Mouse (Mus musculus): ENCODE measurements around the gene 4930518I15Rik. TPM values are rescaled to one million over a fixed set of nuclear protein-coding genes. Genes with fewer than 3 reads are reported as not detected.
"Not testable (repeated sequence)": the region's sequence is repeated elsewhere in the genome, so short reads cannot be mapped to it uniquely, and the experiment has no call there.

The 4930518I15Rik gene
- total RNA-seq (2017) = 0.38 to 5.2 TPM (median 2.5 TPM) in 3 replicates

DNA sequence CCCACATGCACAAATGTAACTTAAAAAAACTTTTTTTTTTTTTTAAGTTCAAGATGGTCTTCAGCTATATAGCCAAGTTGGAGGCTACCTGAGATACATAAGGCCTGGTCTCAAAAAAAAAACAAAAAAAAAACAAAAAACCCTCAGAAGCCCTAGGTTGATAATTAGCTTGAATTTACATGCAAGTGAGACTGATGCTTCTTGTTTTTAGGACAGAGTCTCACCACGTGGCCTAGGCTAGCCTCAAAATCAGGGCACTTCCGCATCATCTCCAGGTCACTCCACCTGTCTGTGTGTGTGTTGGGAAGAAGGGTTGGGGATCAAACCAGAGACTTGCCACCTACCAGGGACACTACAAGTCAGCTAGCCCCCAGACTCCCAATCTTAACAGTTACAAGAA is at the start of gene 4930518I15Rik:
TSS of gene 4930518I15Rik (minus strand) at position 112 of the 400 bp plus-strand sequence.
- no peak for ATAC-seq (replicated peaks; ENCODE audit: insufficient number of reproducible peaks, low FRiP score, low TSS enrichment, poor library complexity, severe bottlenecking)

DNA sequence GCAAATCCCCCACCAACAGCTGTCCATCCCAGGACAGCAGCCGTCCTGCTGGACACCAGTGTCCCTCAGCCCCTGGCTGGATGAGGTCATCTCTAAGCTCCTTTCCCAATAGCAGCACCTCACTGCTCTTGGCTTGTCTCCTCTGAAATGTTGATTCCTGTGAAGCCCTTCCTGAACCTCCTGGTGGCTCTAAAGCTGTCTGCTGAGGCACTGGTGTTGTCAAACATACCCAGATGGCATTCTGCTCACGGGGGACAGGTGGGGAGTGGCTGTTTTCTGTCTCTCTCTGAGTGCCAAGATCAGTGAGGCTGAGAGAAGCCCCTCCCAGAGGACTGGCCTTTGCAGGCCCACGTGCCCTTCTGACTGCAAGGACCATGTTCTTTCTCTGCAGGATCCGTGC is 48.2 kb upstream of the 4930518I15Rik start:
- not testable (repeated sequence) for ATAC-seq (replicated peaks; ENCODE audit: insufficient number of reproducible peaks, low FRiP score, low TSS enrichment, poor library complexity, severe bottlenecking)

GRCm38 (mm10) chr2:156904976-156905717 is 47.4 kb upstream of the 4930518I15Rik start:
- no peak for ATAC-seq (replicated peaks; ENCODE audit: insufficient number of reproducible peaks, low FRiP score, low TSS enrichment, poor library complexity, severe bottlenecking)

DNA sequence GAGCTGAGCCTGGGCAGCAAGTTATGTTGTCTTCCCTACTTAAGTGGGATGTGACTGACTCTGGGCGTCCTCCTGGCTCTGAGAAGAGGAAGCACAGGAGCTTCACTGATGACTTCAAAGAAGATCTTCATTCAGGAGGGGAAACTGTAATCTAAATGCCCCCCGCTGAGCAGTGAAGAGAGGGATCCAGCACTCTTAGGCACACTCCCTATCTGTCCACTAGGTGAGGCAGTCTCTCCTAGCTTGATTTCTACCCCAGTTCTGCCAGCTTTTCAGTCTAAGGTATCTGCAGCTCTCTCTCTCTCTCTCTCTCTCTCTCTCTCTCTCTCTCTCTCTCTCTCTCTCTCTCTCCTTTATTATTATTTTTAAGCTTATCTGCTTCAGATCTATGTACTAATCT is 45.6 kb upstream of the 4930518I15Rik start:
- ATAC-seq (replicated peaks; ENCODE audit: insufficient number of reproducible peaks, low FRiP score, low TSS enrichment, poor library complexity, severe bottlenecking) = no peak

DNA sequence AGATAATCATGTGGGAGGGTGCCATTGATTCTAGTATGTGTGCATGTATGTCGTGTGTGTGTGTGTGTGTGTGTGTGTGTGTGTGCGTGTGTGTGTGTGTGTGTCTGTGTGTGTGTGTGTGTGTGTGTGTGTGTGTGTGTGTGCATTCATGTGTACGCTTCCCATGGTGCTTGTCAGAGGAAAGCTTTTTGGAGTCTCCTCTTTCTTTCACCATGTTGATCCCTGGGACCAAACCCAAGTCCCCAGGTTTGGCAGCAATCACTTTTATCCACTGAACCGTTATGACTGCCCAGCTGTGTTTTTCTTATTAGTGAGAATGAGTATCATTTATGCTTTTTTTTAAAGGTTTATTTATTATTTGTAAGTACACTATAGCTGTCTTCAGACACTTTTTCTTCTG is 44.7 kb upstream of the 4930518I15Rik start:
- ATAC-seq (replicated peaks; ENCODE audit: insufficient number of reproducible peaks, low FRiP score, low TSS enrichment, poor library complexity, severe bottlenecking) = not testable (repeated sequence)

- ATAC-seq (replicated peaks; ENCODE audit: insufficient number of reproducible peaks, low FRiP score, low TSS enrichment, poor library complexity, severe bottlenecking) = no peak
These were observed 44.1 kb upstream of the 4930518I15Rik start for GRCm38 (mm10) chr2:156901883-156902282.

DNA sequence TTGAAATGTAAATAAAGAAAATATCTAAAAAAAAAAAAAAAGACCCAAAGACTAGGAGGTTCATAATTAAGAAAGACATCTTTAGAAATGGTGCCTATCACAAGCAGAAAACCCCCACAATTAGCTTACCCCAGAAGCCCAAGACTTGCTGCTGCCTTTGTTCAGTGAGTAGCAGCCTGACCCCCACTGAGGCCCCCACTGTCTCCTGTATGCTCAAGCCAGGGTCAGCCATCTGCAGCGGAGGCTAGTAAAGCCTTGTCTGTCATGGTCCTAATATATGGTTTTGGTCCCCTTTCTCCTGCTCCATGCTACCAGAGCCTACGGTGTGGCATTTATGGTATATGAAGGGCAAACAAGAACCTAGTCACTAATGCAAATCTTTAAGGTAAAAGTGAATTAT is 43.6 kb upstream of the 4930518I15Rik start:
- no peak for ATAC-seq (replicated peaks; ENCODE audit: insufficient number of reproducible peaks, low FRiP score, low TSS enrichment, poor library complexity, severe bottlenecking)

- ATAC-seq (replicated peaks; ENCODE audit: insufficient number of reproducible peaks, low FRiP score, low TSS enrichment, poor library complexity, severe bottlenecking) = no peak
These were observed 41.4 kb upstream of the 4930518I15Rik start for GRCm38 (mm10) chr2:156899184-156899583.

GRCm38 (mm10) chr2:156898374-156898773 is 40.6 kb upstream of the 4930518I15Rik start:
- no peak for ATAC-seq (replicated peaks; ENCODE audit: insufficient number of reproducible peaks, low FRiP score, low TSS enrichment, poor library complexity, severe bottlenecking)

DNA sequence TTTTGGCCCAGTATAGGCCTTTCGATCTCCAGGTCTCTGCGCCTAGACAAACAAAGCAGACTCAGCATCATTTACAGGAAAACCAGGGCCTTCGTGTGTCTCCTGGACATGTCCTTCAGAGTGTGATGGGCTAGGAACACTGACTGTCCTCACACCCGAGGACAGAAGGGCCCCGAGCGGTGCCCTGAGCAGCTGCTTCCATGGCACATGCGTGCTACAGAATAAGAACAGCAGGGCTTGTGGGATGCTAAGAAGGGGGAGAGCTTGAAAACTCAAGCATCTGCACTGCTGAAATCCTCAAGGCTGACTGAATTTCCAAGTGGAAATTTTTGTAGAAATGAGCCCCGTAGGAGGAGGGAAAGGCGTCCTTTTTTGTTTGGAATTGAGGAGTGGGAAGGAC is 39.3 kb upstream of the 4930518I15Rik start:
- no peak for ATAC-seq (replicated peaks; ENCODE audit: insufficient number of reproducible peaks, low FRiP score, low TSS enrichment, poor library complexity, severe bottlenecking)

DNA sequence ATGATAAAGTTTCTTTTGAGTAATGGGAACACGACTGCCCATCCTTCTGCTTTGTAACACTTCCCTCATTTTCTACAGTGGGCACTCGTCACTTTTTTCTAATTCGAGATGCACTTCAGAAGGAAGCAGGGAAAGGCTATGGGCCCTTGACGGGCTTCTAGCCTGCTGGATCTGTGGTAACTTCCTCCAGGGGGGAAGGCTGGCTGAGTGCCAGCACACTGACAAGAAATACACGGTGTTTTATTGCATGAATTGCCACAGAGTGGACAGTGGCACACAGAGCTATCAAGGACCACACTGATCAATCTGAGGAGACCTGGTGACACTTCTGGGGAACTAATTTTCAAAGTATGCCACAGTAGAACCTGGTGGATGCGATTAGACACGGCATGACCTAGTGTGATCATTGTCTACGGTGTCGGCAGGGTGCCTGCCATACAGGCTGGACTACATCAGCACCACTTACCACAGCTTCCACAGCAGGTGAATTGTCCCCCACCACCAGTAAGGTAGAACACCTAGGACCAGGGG is 38.7 kb upstream of the 4930518I15Rik start:
- ATAC-seq (replicated peaks; ENCODE audit: insufficient number of reproducible peaks, low FRiP score, low TSS enrichment, poor library complexity, severe bottlenecking) = no peak

- no peak for ATAC-seq (replicated peaks; ENCODE audit: insufficient number of reproducible peaks, low FRiP score, low TSS enrichment, poor library complexity, severe bottlenecking)
These were observed 36.9 kb upstream of the 4930518I15Rik start for GRCm38 (mm10) chr2:156894496-156895265.

DNA sequence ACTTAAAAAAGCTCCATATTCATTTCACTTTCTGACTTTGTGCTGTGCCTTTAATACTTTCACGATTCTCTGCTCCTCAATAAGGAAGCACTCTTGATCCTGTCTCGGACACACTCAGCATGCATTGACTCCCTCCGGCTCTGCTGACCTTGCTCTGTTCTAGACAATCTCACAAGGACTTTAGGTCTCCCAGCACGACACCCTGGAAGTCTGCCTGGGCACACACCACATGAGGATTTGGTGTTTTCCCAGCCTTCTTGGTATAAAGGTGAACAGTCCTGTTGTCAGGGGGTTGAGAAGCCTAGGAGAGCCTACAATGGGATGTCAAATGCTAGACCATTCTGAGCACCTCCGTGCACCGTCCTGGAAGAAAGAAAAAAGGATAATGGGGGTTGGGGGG is 35.1 kb upstream of the 4930518I15Rik start:
- ATAC-seq (replicated peaks; ENCODE audit: insufficient number of reproducible peaks, low FRiP score, low TSS enrichment, poor library complexity, severe bottlenecking) = no peak

GRCm38 (mm10) chr2:156892240-156892639 is 34.5 kb upstream of the 4930518I15Rik start:
- ATAC-seq (replicated peaks; ENCODE audit: insufficient number of reproducible peaks, low FRiP score, low TSS enrichment, poor library complexity, severe bottlenecking) = no peak

GRCm38 (mm10) chr2:156888490-156888889 is 30.7 kb upstream of the 4930518I15Rik start:
- ATAC-seq (replicated peaks; ENCODE audit: insufficient number of reproducible peaks, low FRiP score, low TSS enrichment, poor library complexity, severe bottlenecking) = no peak

DNA sequence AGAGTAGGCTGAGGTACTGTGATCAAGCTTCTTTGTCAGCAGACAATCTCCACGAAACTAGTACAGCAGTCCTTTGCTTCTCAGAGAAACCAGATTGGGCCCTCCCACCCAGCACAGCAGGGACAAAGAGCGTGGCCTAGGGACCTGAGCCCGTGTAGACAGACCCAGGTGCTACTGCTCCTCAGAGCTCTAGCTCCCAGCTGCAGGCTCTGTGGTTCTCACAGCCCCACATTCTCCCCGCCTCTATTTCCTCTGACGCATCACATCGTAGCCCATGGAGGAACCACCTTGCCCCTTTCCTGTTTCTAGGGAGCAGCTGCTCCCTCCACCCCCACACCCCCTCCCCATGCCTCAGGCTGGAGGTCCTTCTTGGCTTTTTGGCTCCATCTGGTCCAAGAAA is 29.3 kb upstream of the 4930518I15Rik start, which contains the start of gene Sla2:
TSS of gene Sla2 (minus strand) at position 176 of the 400 bp plus-strand sequence.
- ATAC-seq (replicated peaks; ENCODE audit: insufficient number of reproducible peaks, low FRiP score, low TSS enrichment, poor library complexity, severe bottlenecking) = peak; percentile 34; the same call in 1 of the 2 replicates

- ATAC-seq (replicated peaks; ENCODE audit: insufficient number of reproducible peaks, low FRiP score, low TSS enrichment, poor library complexity, severe bottlenecking) = no peak
These were observed 28.4 kb upstream of the 4930518I15Rik start for GRCm38 (mm10) chr2:156886084-156886631.

DNA sequence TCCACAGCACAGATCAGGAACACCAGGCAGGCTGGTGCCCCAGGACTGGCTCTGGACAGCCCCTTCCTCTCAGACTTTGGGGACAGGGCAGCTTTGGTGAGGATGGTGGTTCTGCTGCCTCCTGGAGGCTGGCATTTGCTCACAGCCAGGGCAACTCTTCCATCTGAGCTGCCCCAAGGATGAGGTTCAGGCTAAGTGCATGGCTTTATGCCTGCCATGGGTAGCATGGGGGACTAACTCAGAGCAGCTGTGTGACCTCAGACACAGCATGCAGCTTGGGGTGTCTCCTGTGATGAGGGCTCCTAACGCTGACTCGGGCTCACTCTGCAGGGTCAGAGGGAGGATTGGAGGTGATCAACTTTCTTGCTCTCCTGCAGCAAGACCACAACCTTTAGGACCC is 27.9 kb upstream of the 4930518I15Rik start:
- not testable (repeated sequence) for ATAC-seq (replicated peaks; ENCODE audit: insufficient number of reproducible peaks, low FRiP score, low TSS enrichment, poor library complexity, severe bottlenecking)
